Mouse (Mus musculus) layer of hippocampus, postnatal 10 days (tissue): ENCODE measurements at regions not wholly inside any gene's neighbourhood (a gene's known extent, or its start where the extent isn't known, plus 50 kb on each side); places are given as distances from the start of the nearest gene placed in this dataset.

Experiments used
- DNase-seq, 2 experiments: peaks; one replicate each; pipeline ENCODE4 v3.0.0; 2021; ENCODE audit warnings: low spot score in 2 of 2

DNA sequence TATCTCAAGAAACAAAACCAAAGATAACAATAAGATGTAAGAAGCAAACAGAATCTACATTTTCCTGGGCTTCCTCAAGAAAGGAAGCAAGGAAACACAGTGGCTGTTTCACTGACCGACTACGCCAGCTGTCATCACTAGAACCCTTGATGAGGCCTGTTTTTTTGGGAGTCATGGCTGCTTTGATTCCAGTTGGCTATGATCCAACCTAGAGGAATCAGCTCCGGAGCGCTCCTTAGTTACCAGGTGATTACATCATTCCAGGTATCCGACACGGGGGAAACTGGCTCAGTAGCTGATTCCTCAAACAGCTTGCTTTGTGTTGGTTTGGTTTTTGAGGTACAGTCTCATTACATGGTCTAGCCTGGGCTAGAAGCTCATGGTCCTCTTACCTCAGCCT is 84.1 kb upstream of the Galnt15 start:
- no peak for DNase-seq

DNA sequence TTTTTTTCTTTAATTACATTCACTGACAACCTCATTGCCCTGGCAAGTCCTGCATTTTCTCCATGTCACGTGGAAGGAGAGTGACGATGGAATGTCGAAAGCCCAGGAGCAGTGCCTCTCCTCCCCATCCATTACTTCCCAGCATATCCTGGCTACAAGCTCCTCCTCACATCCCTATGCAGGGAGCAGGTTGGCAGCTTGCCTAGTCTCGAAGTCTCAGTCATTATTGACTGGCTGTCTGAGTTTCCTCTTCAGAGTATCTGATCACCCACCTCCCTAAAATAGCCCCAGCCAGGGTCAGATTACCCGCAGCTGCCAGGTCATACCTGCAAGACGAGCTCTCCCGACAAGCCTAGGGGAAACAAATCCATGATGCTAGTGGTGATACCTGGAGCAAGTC is 83.7 kb upstream of the Galnt15 start:
- DNase-seq = no peak

DNA sequence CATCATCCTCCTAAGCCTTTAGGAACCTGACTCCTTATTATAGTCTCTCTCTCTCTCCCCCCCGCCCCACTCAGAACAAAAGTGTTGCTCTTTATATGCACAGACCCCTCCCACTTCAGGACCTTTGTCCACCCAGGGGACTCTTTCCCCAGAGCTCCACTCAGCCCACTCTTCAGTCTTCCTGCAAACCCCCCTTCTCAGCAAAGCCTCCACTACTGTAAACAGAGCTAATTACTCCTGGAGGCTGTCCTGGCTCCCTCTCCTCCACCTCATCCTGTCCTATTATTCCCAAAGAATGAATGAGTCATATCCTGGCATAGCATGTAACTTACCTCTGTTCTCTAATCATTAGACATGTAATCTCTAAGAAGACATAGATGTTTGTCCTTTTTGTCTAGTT is 82.8 kb upstream of the Galnt15 start:
- no peak for DNase-seq

DNA sequence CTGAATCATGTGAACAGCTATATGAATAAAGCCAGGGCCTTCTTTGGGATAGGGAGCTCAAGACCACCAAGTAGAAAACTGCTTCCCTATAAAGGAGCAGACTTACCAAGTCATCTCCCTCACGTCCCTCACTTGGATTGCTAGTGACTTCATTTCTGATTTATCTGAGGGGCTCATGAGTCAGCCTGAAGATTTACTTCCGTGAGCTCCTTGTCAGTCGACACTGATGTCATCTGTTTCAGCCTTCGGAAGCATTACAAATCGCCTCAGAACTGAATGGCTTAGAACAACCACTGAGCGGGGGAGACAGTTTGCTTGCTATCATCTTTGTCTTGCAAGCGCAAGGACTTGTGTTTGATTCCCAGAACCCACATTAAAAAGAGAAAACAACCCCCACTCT is 81.5 kb upstream of the Galnt15 start:
- no peak for DNase-seq

DNA sequence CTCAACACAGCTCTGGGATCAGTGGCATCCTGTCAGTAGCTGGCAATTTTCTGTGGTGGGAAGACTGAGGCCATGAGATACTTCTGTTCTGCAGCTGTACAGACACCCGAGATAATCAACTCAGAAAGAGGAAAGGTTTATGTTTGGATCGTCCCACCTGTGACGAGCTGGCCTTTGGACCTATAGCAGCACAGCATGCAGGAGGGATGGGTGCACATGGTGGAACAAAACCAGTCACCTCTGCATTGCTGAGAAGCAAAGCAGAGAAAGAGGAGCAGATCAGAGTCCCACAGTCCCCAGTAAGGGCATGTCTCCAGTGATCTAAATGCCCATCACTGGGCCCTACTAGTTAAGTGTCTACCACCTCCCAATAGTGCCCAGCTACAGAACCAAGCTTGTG is 76.9 kb upstream of the Galnt15 start:
- no peak for DNase-seq

DNA sequence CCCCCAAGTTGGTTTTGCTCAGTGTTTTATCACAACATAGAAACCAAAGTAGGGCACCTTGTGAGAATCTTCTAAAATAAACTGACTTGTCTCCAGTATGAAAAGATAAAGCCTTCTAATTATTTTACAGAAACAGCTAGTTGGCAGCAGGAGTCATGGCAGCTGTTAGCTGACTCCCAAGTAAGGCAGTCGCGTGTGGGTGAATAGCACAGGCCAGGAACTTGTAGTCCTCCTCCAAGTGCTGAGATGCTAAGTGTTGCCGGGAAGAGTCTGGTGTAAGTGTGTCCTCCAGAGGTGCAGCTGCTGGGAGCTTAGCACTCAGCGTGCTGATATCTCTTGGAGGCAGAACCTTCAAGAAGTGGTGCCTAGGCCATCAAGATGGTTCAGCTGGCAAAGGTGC is 75.0 kb upstream of the Galnt15 start:
- DNase-seq = no peak

DNA sequence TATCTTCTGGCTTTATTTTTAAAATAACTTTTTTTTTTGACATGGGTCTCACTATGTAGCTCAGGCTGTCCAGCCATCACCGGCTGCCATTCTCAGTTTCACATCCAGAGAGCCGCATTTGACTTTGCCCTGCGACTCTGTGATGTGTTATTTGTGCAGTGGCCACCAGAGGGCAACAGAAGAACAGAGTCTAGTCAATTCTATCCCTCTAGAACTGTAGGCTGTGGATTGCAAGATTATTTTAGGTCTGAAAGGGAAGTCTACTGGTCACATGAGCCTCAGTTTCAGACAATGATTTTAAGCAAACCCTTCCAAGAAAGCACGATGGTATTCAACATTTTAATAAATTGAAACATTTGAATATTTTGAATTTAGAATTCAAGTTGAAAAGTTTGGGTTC is 73.8 kb upstream of the Galnt15 start:
- peak; percentile 92 to 93 for DNase-seq

DNA sequence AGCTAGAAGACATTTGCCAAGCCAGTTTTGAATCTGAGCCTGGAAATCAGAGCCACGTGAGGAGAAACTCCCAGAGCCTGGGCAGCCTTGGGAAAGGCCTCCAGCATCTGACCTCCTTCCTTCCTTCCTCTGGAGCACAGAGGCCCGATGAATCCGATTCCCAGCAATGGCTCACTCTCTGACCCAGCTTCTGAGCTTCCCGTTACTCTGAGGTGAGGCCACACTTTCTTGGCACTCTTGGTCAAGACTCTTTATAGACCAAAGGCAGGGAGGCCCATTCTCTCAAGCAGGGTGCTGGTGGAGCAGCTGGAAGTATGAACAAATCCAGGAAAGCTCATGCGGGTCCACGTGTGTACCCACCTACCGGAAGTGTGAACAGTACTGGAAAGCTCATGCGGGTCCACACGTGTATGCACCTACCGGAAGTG is 71.6 kb upstream of the Galnt15 start:
- DNase-seq = no peak

DNA sequence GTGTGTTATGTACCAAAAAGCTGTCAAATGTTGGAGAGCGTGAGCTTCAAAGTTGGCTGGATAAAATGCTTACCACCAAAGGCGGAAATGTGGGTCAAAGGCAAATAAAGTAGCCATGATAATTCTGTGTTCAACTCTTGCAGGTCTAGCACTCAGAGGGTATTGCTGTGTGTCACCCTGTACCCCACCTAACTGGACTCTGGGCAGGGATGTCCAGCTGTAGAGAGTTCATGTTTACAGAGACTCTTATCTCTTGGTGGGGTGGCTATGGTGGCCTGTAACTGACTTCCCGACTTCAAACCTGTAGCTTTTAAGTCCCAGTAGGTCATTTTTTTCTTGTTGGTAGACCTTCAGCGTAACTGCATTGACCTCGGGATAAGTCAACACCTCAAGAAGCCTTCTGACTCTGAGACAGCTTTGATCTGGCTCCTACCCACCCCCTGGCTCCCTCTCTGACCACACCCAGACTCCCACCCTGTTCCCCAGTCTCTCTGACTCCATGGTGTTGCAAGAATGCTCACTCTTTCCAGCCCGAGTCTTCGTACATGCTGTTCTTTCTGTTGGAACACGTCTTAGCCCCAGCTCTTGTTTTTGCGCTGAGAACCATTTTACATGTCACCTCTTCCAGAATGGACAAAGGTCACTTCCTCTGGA is 68.5 kb upstream of the Galnt15 start:
- DNase-seq = no peak

DNA sequence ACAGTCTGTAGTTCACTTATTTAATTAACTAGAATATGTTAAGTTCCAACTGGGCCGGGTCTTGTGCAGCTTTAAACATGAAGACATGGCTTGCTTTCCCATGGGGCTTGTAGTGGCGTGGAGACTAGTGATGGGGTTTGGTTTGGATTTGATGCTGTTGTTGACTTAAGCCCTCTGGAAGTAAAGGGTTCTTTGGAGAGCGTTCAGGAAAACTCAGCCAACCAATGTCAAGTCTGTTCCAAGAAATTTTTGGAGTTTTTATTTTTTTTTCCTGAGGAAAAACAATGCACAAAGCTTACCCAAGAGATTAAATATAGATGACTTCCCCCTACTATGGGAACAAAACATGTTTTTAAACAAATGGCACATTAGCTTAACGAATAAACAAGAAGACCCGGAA is 67.3 kb upstream of the Galnt15 start:
- no peak for DNase-seq

DNA sequence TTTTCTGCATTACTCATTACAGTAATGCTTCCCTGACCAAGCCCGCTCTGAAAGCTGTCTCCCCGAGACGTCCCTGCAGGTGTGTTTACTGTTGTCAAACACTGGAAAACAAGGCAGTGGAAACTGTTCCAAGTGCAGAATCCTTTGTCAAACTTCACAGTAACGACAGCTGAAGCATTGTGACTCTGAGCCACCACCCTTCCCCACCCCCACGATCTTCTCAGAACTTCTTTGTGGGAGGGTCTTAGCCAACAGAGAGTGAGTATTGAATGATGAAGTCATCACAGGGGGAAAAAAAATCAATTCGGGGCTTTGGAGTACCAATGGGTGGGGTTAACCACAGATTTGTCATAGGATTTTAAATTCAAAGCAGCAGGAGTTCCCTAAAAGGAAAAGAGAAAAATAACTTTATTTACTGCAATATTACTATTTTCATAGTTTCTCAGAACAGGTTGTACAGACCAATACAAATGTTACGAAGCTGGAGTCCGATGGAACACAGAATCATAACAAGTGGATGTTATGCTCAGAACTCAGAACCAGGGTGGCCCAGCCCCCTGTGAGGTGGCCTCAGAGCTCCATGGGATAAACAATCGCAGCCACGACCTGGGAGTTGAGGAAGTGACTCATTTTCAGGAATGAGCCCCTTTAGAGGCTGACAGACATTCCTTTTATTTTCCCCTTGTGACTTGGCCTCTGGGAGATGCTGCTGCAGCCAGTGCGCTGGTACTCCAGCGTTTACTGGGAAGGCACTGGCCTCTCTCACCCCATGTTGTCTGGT is 65.5 kb upstream of the Galnt15 start:
- DNase-seq = no peak

DNA sequence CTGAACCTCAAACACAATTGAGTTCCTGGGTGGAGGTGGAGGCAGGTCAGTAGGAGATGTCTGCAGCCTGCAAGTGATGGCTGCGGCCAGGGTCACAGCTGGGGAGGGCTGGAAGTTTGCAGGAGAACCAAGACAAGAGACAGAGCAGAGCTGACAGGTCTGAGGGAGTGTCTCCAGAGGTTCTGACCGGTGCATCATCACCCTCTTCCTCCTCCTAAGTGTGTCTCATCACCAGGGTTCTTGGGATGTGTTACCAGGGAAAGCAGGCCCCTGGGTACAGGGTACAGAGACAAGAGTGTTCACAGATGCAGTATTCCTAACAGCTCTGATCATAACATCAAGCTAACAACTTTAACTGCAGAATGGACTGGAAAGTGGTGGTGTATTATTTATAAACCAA is 64.7 kb upstream of the Galnt15 start:
- no peak for DNase-seq

DNA sequence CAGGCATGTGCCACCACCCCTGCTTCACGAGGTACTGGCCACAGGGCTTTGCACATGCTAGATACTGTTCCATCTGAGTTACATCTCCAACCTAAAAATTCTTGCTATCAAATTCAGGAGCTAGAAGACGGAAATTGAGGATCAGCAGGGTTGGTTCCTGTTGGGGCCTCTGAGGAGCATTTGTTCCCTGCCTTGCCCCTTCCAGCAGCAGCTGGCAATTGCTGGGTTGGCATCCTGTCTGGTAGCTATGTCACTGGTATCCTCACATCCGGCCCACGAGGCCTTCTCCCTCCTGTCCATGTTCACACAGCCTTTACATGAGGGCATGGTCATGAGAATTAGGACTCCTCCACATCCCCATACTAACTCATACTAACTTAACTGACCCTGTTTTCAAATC is 64.0 kb upstream of the Galnt15 start:
- no peak for DNase-seq

DNA sequence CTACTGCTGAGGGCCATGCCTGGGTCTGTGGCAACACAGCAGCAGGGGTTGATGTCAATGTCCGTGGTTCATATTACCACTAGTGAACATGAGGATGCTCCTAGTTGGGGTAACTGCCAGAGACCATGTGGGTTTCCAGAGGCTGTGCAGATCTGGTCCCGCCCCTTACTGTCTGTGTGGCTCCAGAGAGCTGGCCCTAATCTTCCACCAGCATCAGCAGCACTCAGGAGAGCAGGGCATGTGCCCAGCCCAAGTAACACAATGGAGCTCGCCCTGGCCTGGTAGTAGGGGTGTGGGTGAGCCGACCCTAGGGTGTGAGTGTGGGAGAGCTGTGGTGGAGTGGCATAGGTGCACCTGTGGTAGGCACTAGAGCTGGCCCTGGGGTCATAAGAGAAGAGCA is 59.3 kb upstream of the Galnt15 start:
- DNase-seq = no peak

DNA sequence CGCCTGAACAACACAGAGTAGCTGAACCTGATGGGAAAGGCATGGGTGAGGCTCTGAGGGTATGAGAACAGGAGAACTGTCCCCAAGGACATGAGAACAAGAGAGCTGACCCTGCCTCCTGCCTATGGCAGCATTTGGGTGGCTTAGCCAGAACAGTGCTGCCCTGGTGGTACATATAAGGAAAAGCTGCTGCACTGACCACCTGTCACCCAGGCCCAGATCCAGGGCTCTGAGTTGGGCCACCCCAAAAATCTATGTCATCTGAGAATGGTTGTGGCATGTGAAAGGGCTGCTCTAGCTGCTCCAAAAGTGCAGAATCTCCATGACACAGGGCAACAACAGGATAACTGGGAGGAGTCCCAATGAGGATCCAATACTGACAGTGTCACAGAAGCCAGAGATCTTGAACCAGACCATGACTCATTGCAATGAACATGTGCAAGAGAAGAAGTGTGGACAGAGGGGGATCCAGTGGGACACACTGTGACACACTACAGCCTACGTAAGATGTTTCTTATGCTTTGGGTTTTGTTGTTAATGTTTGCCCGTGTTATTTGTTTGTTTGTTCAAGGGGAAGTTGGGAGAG is 58.5 kb upstream of the Galnt15 start:
- no peak for DNase-seq

DNA sequence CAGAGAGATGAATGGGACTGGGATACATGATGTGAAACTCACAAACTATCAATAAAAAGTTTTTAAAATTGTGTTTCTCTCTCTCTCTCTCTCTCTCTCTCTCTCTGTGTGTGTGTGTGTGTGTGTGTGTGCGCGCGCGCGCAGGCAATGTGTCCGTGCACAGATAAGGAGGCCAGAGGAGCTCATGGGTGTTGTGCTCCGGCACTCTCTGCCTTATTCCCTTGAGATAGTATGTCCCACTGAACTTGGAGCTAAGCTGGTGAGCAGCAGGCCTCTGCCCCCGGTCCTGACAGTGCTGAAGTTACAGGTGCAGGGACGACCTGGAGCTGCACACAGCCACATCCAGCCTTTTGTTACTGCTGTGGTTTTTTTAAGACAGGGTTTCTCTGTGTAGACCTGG is 57.9 kb upstream of the Galnt15 start:
- DNase-seq = no peak

DNA sequence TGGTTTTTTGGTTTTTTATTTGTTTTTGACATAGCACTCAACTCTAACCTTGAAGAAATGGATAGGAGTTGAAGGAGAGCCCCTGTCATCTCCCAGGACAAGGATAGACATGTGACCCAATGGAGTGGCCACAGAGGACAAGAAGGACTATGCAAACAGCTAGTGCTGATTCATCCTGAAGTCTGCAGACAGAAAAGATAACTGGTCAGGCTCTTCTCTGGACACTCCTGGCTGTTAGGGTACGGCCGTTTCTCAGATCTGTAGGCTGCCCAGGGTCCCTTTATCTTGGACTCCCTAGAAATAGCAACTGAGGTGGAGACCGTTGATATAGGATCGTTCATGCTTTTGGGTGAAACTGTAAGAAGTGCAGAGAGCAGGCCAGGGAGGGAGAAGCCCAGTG is 55.1 kb upstream of the Galnt15 start:
- no peak for DNase-seq

DNA sequence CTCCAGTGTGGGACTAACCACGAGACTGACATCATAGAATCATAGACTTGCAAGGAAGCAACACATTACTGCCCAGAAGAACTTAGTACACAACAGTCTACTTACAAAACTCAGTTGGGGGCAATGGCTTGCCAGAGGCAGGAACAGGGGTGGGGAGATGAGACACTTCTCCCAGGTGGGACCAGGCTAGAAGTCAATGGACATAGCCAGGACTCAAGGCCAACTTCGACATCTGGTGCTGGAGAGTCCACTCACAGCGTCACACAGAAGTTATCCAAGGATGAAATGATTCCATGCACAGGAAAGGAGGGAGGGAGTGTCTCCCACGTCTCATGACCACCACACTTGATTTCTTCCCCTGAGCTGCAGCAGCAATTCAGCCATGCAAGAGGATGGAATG is 50.6 kb upstream of the Galnt15 start:
- no peak for DNase-seq

DNA sequence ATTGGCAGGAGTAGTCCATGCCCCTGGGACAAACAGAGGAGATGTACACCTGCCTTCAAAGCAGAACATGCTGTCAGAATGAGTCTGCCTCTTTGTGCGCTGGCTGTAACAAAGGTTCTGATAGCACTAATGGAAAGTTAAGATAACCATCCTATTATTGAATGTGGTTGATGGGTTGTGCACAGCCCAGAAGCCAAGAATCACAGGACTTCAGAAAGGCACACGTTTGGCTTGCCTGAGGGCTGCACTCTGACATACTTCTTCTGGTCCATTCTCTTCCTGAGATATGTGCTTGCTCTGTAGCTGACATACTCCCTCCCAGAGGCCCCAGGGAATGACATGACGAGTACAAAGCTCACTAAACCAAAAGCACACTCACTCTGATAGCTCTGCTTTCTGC is 50.1 kb upstream of the Galnt15 start:
- no peak for DNase-seq
